Mouse (Mus musculus): Measurements from ENCODE around the gene Tkt.

GRCm38 (mm10) chr14:30548965-30549776 is 1.0 kb downstream of the Tkt start:
- TF ChIP-seq CTCF (IDR thresholded peaks at IDR 0.05; ENCODE audit: low read depth), result no peak
- TF ChIP-seq EP300 (IDR thresholded peaks at IDR 0.05; ENCODE audit: low read depth), result no peak; the same call in 1 of the 2 replicates
